Mouse (Mus musculus) cortical plate, adult 2 months (tissue): ENCODE results near the gene Ceacam1. TPM values are rescaled to one million over a fixed set of nuclear protein-coding genes. Genes with fewer than 3 reads are reported as not detected.
"Not testable (repeated sequence)": the region's sequence is repeated elsewhere in the genome, so short reads cannot be mapped to it uniquely, and the experiment has no call there.

ENCODE experiments used
- H3K27ac ChIP-seq: fragments of 200-500 bp; 2 replicates; pipeline ENCODE4 v1.5.1; 2012; ENCODE audit warnings: low read length, control low read depth, inconsistent platforms; ENCODE audit not compliant: insufficient read depth
- H3K4me1 ChIP-seq: fragments of 200-500 bp; 2 replicates; pipeline ENCODE4 v1.6.1; 2011; ENCODE audit warnings: low read length; ENCODE audit not compliant: control insufficient read depth, insufficient read depth
- H3K4me3 ChIP-seq: fragments of 200-500 bp; 2 replicates; pipeline ENCODE4 v1.5.1; 2011; ENCODE audit warnings: mild to moderate bottlenecking, low read length, control low read depth; ENCODE audit not compliant: insufficient read depth
- CTCF ChIP-seq: fragments of 200-500 bp; IDR thresholded peaks from 2 replicates; pipeline ENCODE4 v1.5.1; 2011; ENCODE audit warnings: mild to moderate bottlenecking, control low read depth, low read length; ENCODE audit not compliant: insufficient read depth; ENCODE audit errors: extremely low read depth
- POLR2A ChIP-seq: fragments of 200-500 bp; IDR thresholded peaks from 2 replicates; pipeline ENCODE4 v1.6.1; 2011; ENCODE audit warnings: mild to moderate bottlenecking, low read length, control low read depth; ENCODE audit not compliant: insufficient read depth; ENCODE audit errors: extremely low read depth
- polyA plus RNA-seq: library from polyadenylated mRNA; depleted of rRNA; stranded (reverse); fragments of >200 nt; gene quantifications from 2 replicates; pipeline ENCODE4 v1.2.3, GENCODE M21; 2012; rRNA removed

The Ceacam1 gene
- polyA plus RNA-seq, result 4.7 and 5.1 TPM in 2 replicates

- H3K4me1 ChIP-seq, H3K4me3 ChIP-seq, H3K27ac ChIP-seq: not testable (repeated sequence)
Observed at GRCm38 (mm10) chr7:25477091-25477751, at the start of gene Ceacam1. Ceacam1 (minus strand) TSS chr7:25477603.

- H3K4me1 ChIP-seq, H3K4me3 ChIP-seq, H3K27ac ChIP-seq: not testable (repeated sequence)
Observed at GRCm38 (mm10) chr7:25516070-25516777, 38.8 kb upstream of the Ceacam1 start.

- not testable (repeated sequence) for H3K4me1 ChIP-seq, H3K27ac ChIP-seq, H3K4me3 ChIP-seq
Observed at GRCm38 (mm10) chr7:25515667-25516066, 38.3 kb upstream of the Ceacam1 start.

- no peak for TF ChIP-seq CTCF
- TF ChIP-seq POLR2A, result no peak
- Histone ChIP-seq H3K4me3 (no peak overlapping the region), H3K4me1 (no peaks in the 10 kb centered on the region), H3K27ac (no peak overlapping the region)
Observed at GRCm38 (mm10) chr7:25509925-25510324, 32.5 kb upstream of the Ceacam1 start.

GRCm38 (mm10) chr7:25494649-25495048, 17.2 kb upstream of the Ceacam1 start:
- TF ChIP-seq CTCF (no peak), POLR2A (no peak)
- H3K4me3 ChIP-seq, result no peak overlapping the region
- H3K27ac ChIP-seq, result no peak overlapping the region
- H3K4me1 ChIP-seq, result no peaks in the 10 kb centered on the region

GRCm38 (mm10) chr7:25490698-25491097, 13.3 kb upstream of the Ceacam1 start:
- H3K27ac ChIP-seq, H3K4me1 ChIP-seq, H3K4me3 ChIP-seq: not testable (repeated sequence)

- not testable (repeated sequence) for H3K27ac ChIP-seq, H3K4me1 ChIP-seq, H3K4me3 ChIP-seq
Observed at GRCm38 (mm10) chr7:25489382-25489781, 12.0 kb upstream of the Ceacam1 start.

- Histone ChIP-seq H3K27ac (no peak overlapping the region), H3K4me3 (no peak overlapping the region), H3K4me1 (no peaks in the 10 kb centered on the region)
- TF ChIP-seq POLR2A (no peak), CTCF (peak; percentile 28; the same call in 1 of the 2 replicates)
Observed at GRCm38 (mm10) chr7:25486186-25486585, 8.8 kb upstream of the Ceacam1 start.

- Histone ChIP-seq H3K4me3 (no peak overlapping the region), H3K4me1 (no peaks in the 10 kb centered on the region), H3K27ac (no peak overlapping the region)
- no peak for TF ChIP-seq POLR2A
- no peak for TF ChIP-seq CTCF
Observed at GRCm38 (mm10) chr7:25485061-25485460, 7.7 kb upstream of the Ceacam1 start.

- Histone ChIP-seq H3K4me3 (no peak overlapping the region), H3K4me1 (no peaks in the 10 kb centered on the region), H3K27ac (no peak overlapping the region)
- TF ChIP-seq CTCF (no peak), POLR2A (no peak)
Observed at GRCm38 (mm10) chr7:25483133-25483735, 5.8 kb upstream of the Ceacam1 start.

GRCm38 (mm10) chr7:25480791-25481190, 3.4 kb upstream of the Ceacam1 start:
- not testable (repeated sequence) for H3K27ac ChIP-seq, H3K4me3 ChIP-seq, H3K4me1 ChIP-seq
